Mouse (Mus musculus) kidney, adult 8-10 months (tissue): ENCODE measurements around the gene Gm867.
A peak's percentile ranks its signal among the peaks of the same experiment; 100 is the strongest.

ENCODE experiments used
- DNase-seq, 2 experiments: peaks; one replicate each; pipeline ENCODE4 v3.0.0; 2022

The Gm867 gene

GRCm38 (mm10) chr10:75935680-75936541, 4.6 kb downstream of the Gm867 start, which contains the start of gene Mmp11:
TSS of gene Mmp11 (minus strand) at chr10:75936496.
- DNase-seq: peak; percentile 89 to 92

- no peak for DNase-seq
Observed at GRCm38 (mm10) chr10:75934991-75935390, 5.5 kb downstream of the Gm867 start.

- no peak for DNase-seq
Observed at GRCm38 (mm10) chr10:75932891-75933290, 7.6 kb downstream of the Gm867 start, which contains the start of gene Chchd10. TSS of gene Chchd10 (plus strand) at chr10:75933130.

- no peak for DNase-seq
Observed at GRCm38 (mm10) chr10:75932081-75932678, 8.3 kb downstream of the Gm867 start.

- DNase-seq: no peak
Observed at GRCm38 (mm10) chr10:75931311-75931710, 9.2 kb downstream of the Gm867 start.

GRCm38 (mm10) chr10:75930304-75930703, 10.2 kb downstream of the Gm867 start:
- DNase-seq: no peak

GRCm38 (mm10) chr10:75926396-75926795, 14.1 kb downstream of the Gm867 start:
- no peak for DNase-seq

GRCm38 (mm10) chr10:75924324-75924723, 16.1 kb downstream of the Gm867 start:
- peak in 1 of 2 experiments; percentile 28 for DNase-seq

- DNase-seq: peak in 1 of 2 experiments; percentile 32
Observed at GRCm38 (mm10) chr10:75921726-75922560, 18.5 kb downstream of the Gm867 start.

- peak; percentile 95 to 96 for DNase-seq
Observed at GRCm38 (mm10) chr10:75921026-75921725, 19.3 kb downstream of the Gm867 start, which contains the start of gene Smarcb1. TSS of gene Smarcb1 (minus strand) at chr10:75921617.

- no peak for DNase-seq
Observed at GRCm38 (mm10) chr10:75919026-75919425, 21.4 kb downstream of the Gm867 start.

GRCm38 (mm10) chr10:75916840-75917239, 23.6 kb downstream of the Gm867 start:
- DNase-seq: no peak

GRCm38 (mm10) chr10:75915557-75915956, 24.9 kb downstream of the Gm867 start:
- no peak for DNase-seq

- no peak for DNase-seq
Observed at GRCm38 (mm10) chr10:75913013-75913589, 27.4 kb downstream of the Gm867 start.

- no peak for DNase-seq
Observed at GRCm38 (mm10) chr10:75910698-75911097, 29.8 kb downstream of the Gm867 start.

- DNase-seq: no peak
Observed at GRCm38 (mm10) chr10:75906882-75907281, 33.6 kb downstream of the Gm867 start.

GRCm38 (mm10) chr10:75904391-75904790, 36.1 kb downstream of the Gm867 start:
- DNase-seq: no peak

GRCm38 (mm10) chr10:75898846-75899245, 41.6 kb downstream of the Gm867 start:
- DNase-seq: peak in 1 of 2 experiments; percentile 50

GRCm38 (mm10) chr10:75898039-75898564, 42.4 kb downstream of the Gm867 start:
- no peak for DNase-seq

- peak; percentile 57 to 85 for DNase-seq
Observed at GRCm38 (mm10) chr10:75897373-75897772, 43.1 kb downstream of the Gm867 start.

GRCm38 (mm10) chr10:75896208-75896607, 44.3 kb downstream of the Gm867 start:
- DNase-seq: no peak

GRCm38 (mm10) chr10:75895730-75896129, 44.7 kb downstream of the Gm867 start:
- no peak for DNase-seq
